Mouse (Mus musculus) cortical plate, adult 2 months (tissue): ENCODE measurements at regions not wholly inside any gene's neighbourhood (a gene's known extent, or its start where the extent isn't known, plus 50 kb on each side); places are given as distances from the start of the nearest gene placed in this dataset.

Experiments used
- CTCF ChIP-seq: fragments of 200-500 bp; IDR thresholded peaks from 2 replicates; pipeline ENCODE4 v1.5.1; 2011; ENCODE audit warnings: mild to moderate bottlenecking, control low read depth, low read length; ENCODE audit not compliant: insufficient read depth; ENCODE audit errors: extremely low read depth
- POLR2A ChIP-seq: fragments of 200-500 bp; IDR thresholded peaks from 2 replicates; pipeline ENCODE4 v1.6.1; 2011; ENCODE audit warnings: mild to moderate bottlenecking, low read length, control low read depth; ENCODE audit not compliant: insufficient read depth; ENCODE audit errors: extremely low read depth

DNA sequence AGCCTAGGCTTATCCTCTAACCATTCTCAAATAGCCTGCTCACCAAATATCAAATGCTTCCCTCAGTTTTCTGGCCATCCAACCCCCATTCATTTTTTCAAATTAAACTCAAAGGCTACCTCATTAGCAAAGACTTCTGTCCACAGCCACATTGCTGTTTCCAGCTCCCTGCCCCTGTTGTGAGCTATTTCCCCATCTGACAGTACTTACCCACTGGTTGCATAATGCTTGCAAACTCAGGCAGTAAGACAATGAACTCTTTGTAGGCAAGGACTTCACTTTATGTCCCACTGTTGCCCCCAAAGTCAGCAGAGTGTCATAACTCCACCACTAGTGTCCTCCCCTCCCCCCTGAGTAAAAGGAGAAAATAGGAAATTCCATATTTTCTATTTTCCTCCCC is 194.7 kb downstream of the Rpl10-ps3 start:
- TF ChIP-seq CTCF (no peak), POLR2A (no peak)
